Mouse (Mus musculus) CH12.LX (cell line): ENCODE data around the gene Eps8l3.

Experiments
- CTCF ChIP-seq, 2 experiments: IDR thresholded peaks in 1 of 2; conservative IDR thresholded peaks in 1 of 2; 2 replicates each; pipeline ENCODE4 v1.5.1; 2011 to 2012; ENCODE audit warnings: low read depth in 2 of 2, low read length in 2 of 2, improper control_type of control experiment in 1 of 2, inconsistent platforms in 1 of 2, mild to moderate bottlenecking in 1 of 2, moderate library complexity in 1 of 2
- ELF1 ChIP-seq: IDR thresholded peaks from 2 replicates; pipeline ENCODE4 v1.6.1; 2014; ENCODE audit warnings: low read depth, mild to moderate bottlenecking, inconsistent platforms, low read length, improper control_type of control experiment
- JUND ChIP-seq: conservative IDR thresholded peaks from 2 replicates; pipeline ENCODE4 v1.6.1; 2011; ENCODE audit warnings: low read depth, low read length, improper control_type of control experiment
- MYC ChIP-seq: IDR thresholded peaks from 2 replicates; pipeline ENCODE4 v1.6.1; 2011; ENCODE audit warnings: low read depth, mild to moderate bottlenecking, improper control_type of control experiment, low read length
- POLR2A ChIP-seq: IDR thresholded peaks from 2 replicates; pipeline ENCODE4 v1.6.1; 2011; ENCODE audit warnings: low read depth, mild to moderate bottlenecking, improper control_type of control experiment, low read length

- no peak for TF ChIP-seq POLR2A
- TF ChIP-seq JUND, result no peak
- TF ChIP-seq CTCF (conservative IDR thresholded peaks at IDR 0.05 in 1 of 2, IDR thresholded peaks at IDR 0.05 in 1 of 2; ENCODE audit: low read depth in 2 of 2, low read length in 2 of 2), result no peak
- TF ChIP-seq ELF1, result no peak
- TF ChIP-seq MYC, result no peak
Measured at GRCm38 (mm10) chr3:107941261-107941660, 64.2 kb downstream of the Eps8l3 start.
